Mouse (Mus musculus) neural tube, embryonic 12.5 days (tissue): ENCODE measurements around the gene Gm10447. TPM values are rescaled to one million over a fixed set of nuclear protein-coding genes. Genes with fewer than 3 reads are reported as not detected.
"Not testable (repeated sequence)": the region's sequence is repeated elsewhere in the genome, so short reads cannot be mapped to it uniquely, and the experiment has no call there.

ENCODE experiments used
- ATAC-seq: fragments of 200-750 bp; cut with Nextera tagmentation; 2 replicates; pipeline ENCODE4 v1.8.0; 2017; ENCODE audit warnings: low read depth, mild to moderate bottlenecking, moderate TSS enrichment, moderate library complexity; ENCODE audit not compliant: low FRiP score
- H3K27ac ChIP-seq: fragments of 300-500 bp; sonication (generic); 2 replicates; pipeline ENCODE4 v1.5.1; 2016
- H3K27me3 ChIP-seq: fragments of 300-500 bp; sonication (generic); replicated peaks from 2 replicates; pipeline ENCODE4 v1.6.1; 2016; ENCODE audit warnings: mild to moderate bottlenecking
- H3K36me3 ChIP-seq: fragments of 300-500 bp; sonication (generic); 2 replicates; pipeline ENCODE4 v1.6.1; 2016; ENCODE audit warnings: mild to moderate bottlenecking
- H3K4me1 ChIP-seq: fragments of 300-500 bp; sonication (generic); 2 replicates; pipeline ENCODE4 v1.6.1; 2016
- H3K4me2 ChIP-seq: fragments of 300-500 bp; sonication (generic); replicated peaks from 2 replicates; pipeline ENCODE4 v1.6.1; 2016; ENCODE audit warnings: mild to moderate bottlenecking
- H3K4me3 ChIP-seq: fragments of 300-500 bp; sonication (generic); 2 replicates; pipeline ENCODE4 v1.5.1; 2016
- H3K9ac ChIP-seq: fragments of 300-500 bp; sonication (generic); 2 replicates; pipeline ENCODE4 v1.6.1; 2016; ENCODE audit warnings: mild to moderate bottlenecking
- H3K9me3 ChIP-seq: fragments of 300-500 bp; sonication (generic); 2 replicates; pipeline ENCODE4 v1.6.1; 2016; ENCODE audit warnings: mild to moderate bottlenecking
- WGBS: fragments of 180-500 bp; shearing (Covaris S2); methylation state at CpG from one replicate; pipeline ENCODE4 v1.1.7; 2016; 5-methylcytosine and 5-hydroxymethylcytosine counted together
- polyA plus RNA-seq: library from polyadenylated mRNA; unstranded; fragments of >200 nt; fragmentation: Nextera tagmentation; extraction: Ambion mirVana; gene quantifications from 2 replicates; pipeline ENCODE4 v1.2.1, GENCODE M21; 2016

The Gm10447 gene
- polyA plus RNA-seq, 1 experiment from 2014 or later, result 0.13 TPM

GRCm38 (mm10) chr11:53430670-53431346 is 26.1 kb downstream of the Gm10447 start, which contains the start of the genes Uqcrq and Gdf9:
Gene Uqcrq (minus strand): TSS chr11:53430831.
Gene Gdf9 (plus strand): TSS chr11:53431023.
- no peaks in the 10 kb centered on the region for H3K27me3 ChIP-seq
- no peaks in the 10 kb centered on the region for H3K9me3 ChIP-seq
- peak within 1 kb of the TSS; percentile 92 for H3K4me3 ChIP-seq
- peaks cover 8% of the 10 kb centered on the region for H3K4me1 ChIP-seq
- peaks cover 15% of the 10 kb centered on the region for H3K36me3 ChIP-seq
- peak within 1 kb of the TSS; percentile 81 for H3K4me2 ChIP-seq
- H3K9ac ChIP-seq, result peak within 1 kb of the TSS; percentile 86
- H3K27ac ChIP-seq, result peak within 1 kb of the TSS; percentile 32; the same call in 1 of the 2 replicates
- peak; percentile 96 for ATAC-seq
- under 1% methylated on average over 44 of the region's 44 CpGs for WGBS

- H3K27ac ChIP-seq, result no peak overlapping the region
- ATAC-seq, result no peak
Measured at GRCm38 (mm10) chr11:53430300-53430669, 26.6 kb downstream of the Gm10447 start.

GRCm38 (mm10) chr11:53429182-53429581 is 27.7 kb downstream of the Gm10447 start:
- H3K27me3 ChIP-seq, result no peaks in the 10 kb centered on the region
- peaks cover 15% of the 10 kb centered on the region for H3K36me3 ChIP-seq
- no peak overlapping the region for H3K9ac ChIP-seq
- H3K4me1 ChIP-seq, result peaks cover 8% of the 10 kb centered on the region
- H3K4me3 ChIP-seq, result no peak overlapping the region
- H3K9me3 ChIP-seq, result no peaks in the 10 kb centered on the region
- no peak for ATAC-seq
- no peak overlapping the region for H3K27ac ChIP-seq
- H3K4me2 ChIP-seq, result peak overlapping the region; percentile 81

More at GRCm38 (mm10) chr11:53430300-53430669, 26.6 kb downstream of the Gm10447 start:
- WGBS, result under 1% methylated on average over 34 of the region's 34 CpGs
- Histone ChIP-seq H3K9ac (peak overlapping the region; percentile 86), H3K36me3 (peaks cover 15% of the 10 kb centered on the region), H3K9me3 (no peaks in the 10 kb centered on the region), H3K4me1 (peaks cover 8% of the 10 kb centered on the region), H3K27me3 (no peaks in the 10 kb centered on the region), H3K4me3 (peak overlapping the region; percentile 92), H3K4me2 (peak overlapping the region; percentile 81)

- Histone ChIP-seq H3K27me3 (no peaks in the 10 kb centered on the region), H3K36me3 (peaks cover 15% of the 10 kb centered on the region), H3K4me3 (no peak overlapping the region), H3K4me2 (no peak overlapping the region), H3K9me3 (no peaks in the 10 kb centered on the region), H3K27ac (no peak overlapping the region), H3K9ac (no peak overlapping the region), H3K4me1 (peaks cover 8% of the 10 kb centered on the region)
- no peak for ATAC-seq
- WGBS, result 97% methylated on average over 5 of the region's 5 CpGs
Measured at GRCm38 (mm10) chr11:53428716-53429057, 28.2 kb downstream of the Gm10447 start.

- Histone ChIP-seq H3K27me3 (no peaks in the 10 kb centered on the region), H3K4me2 (no peak overlapping the region), H3K9me3 (no peaks in the 10 kb centered on the region), H3K4me3 (no peak overlapping the region), H3K4me1 (peaks cover 8% of the 10 kb centered on the region), H3K27ac (no peak overlapping the region), H3K9ac (no peak overlapping the region), H3K36me3 (peaks cover 15% of the 10 kb centered on the region)
- WGBS, result 91% methylated on average over 3 of the region's 3 CpGs
- no peak for ATAC-seq
Measured at GRCm38 (mm10) chr11:53427993-53428715, 28.8 kb downstream of the Gm10447 start.

- WGBS, result 87% methylated on average over 3 of the region's 3 CpGs
- not testable (repeated sequence) for ATAC-seq
Measured at GRCm38 (mm10) chr11:53426914-53427313, 30.0 kb downstream of the Gm10447 start.

GRCm38 (mm10) chr11:53425711-53426255 is 31.1 kb downstream of the Gm10447 start:
- H3K9ac ChIP-seq, result no peak overlapping the region
- WGBS, result 83% methylated on average over 6 of the region's 6 CpGs
- ATAC-seq, result no peak

More at GRCm38 (mm10) chr11:53426914-53427313, 30.0 kb downstream of the Gm10447 start:
- H3K36me3 ChIP-seq, result peaks cover 23% of the 10 kb centered on the region
- not testable (repeated sequence) for H3K4me3 ChIP-seq, H3K27me3 ChIP-seq, H3K9me3 ChIP-seq, H3K4me2 ChIP-seq, H3K4me1 ChIP-seq, H3K9ac ChIP-seq, H3K27ac ChIP-seq

GRCm38 (mm10) chr11:53425251-53425650 is 31.7 kb downstream of the Gm10447 start:
- no peak for ATAC-seq
- Histone ChIP-seq H3K4me3 (no peak overlapping the region), H3K36me3 (peaks cover 27% of the 10 kb centered on the region), H3K27me3 (no peaks in the 10 kb centered on the region), H3K27ac (no peak overlapping the region), H3K9ac (no peak overlapping the region), H3K4me2 (no peak overlapping the region), H3K9me3 (no peaks in the 10 kb centered on the region), H3K4me1 (peaks cover 8% of the 10 kb centered on the region)
- WGBS, result 72% methylated on average over 3 of the region's 3 CpGs

More at GRCm38 (mm10) chr11:53425711-53426255, 31.1 kb downstream of the Gm10447 start:
- H3K4me1 ChIP-seq, result peaks cover 8% of the 10 kb centered on the region
- H3K36me3 ChIP-seq, result peaks cover 25% of the 10 kb centered on the region
- no peaks in the 10 kb centered on the region for H3K9me3 ChIP-seq
- H3K4me2 ChIP-seq, result no peak overlapping the region
- no peaks in the 10 kb centered on the region for H3K27me3 ChIP-seq
- no peak overlapping the region for H3K27ac ChIP-seq
- H3K4me3 ChIP-seq, result no peak overlapping the region

GRCm38 (mm10) chr11:53424826-53425225 is 32.1 kb downstream of the Gm10447 start:
- Histone ChIP-seq H3K9ac (no peak overlapping the region), H3K27ac (no peak overlapping the region), H3K9me3 (no peaks in the 10 kb centered on the region), H3K4me1 (peaks cover 5% of the 10 kb centered on the region), H3K27me3 (no peaks in the 10 kb centered on the region), H3K36me3 (peaks cover 31% of the 10 kb centered on the region), H3K4me3 (no peak overlapping the region), H3K4me2 (no peak overlapping the region)
- 81% methylated on average over 2 of the region's 2 CpGs for WGBS
- no peak for ATAC-seq

- ATAC-seq, result no peak
- H3K9me3 ChIP-seq, result no peaks in the 10 kb centered on the region
- no peak within 1 kb of the TSS for H3K27ac ChIP-seq
- no peak within 1 kb of the TSS for H3K4me3 ChIP-seq
- peaks cover 32% of the 10 kb centered on the region for H3K36me3 ChIP-seq
- WGBS, result 90% methylated on average over 4 of the region's 4 CpGs
- H3K4me1 ChIP-seq, result no peaks in the 10 kb centered on the region
- no peaks in the 10 kb centered on the region for H3K27me3 ChIP-seq
- no peak within 1 kb of the TSS for H3K9ac ChIP-seq
- no peak within 1 kb of the TSS for H3K4me2 ChIP-seq
Measured at GRCm38 (mm10) chr11:53423036-53423435, 33.9 kb downstream of the Gm10447 start, which contains the start of gene Leap2. Gene Leap2 (minus strand): TSS chr11:53423170.

- Histone ChIP-seq H3K9me3 (no peaks in the 10 kb centered on the region), H3K4me3 (no peak overlapping the region), H3K36me3 (peaks cover 71% of the 10 kb centered on the region), H3K9ac (no peak overlapping the region), H3K27ac (no peak overlapping the region), H3K4me2 (no peak overlapping the region), H3K4me1 (no peaks in the 10 kb centered on the region), H3K27me3 (no peaks in the 10 kb centered on the region)
- ATAC-seq, result no peak
Measured at GRCm38 (mm10) chr11:53418048-53418447, 38.9 kb downstream of the Gm10447 start.

- no peak overlapping the region for H3K9ac ChIP-seq
- H3K27ac ChIP-seq, result no peak overlapping the region
- no peak overlapping the region for H3K4me3 ChIP-seq
- peaks cover 85% of the 10 kb centered on the region for H3K36me3 ChIP-seq
- H3K9me3 ChIP-seq, result no peaks in the 10 kb centered on the region
- H3K27me3 ChIP-seq, result no peaks in the 10 kb centered on the region
- 97% methylated on average over 4 of the region's 4 CpGs for WGBS
- ATAC-seq, result no peak
- no peaks in the 10 kb centered on the region for H3K4me1 ChIP-seq
- H3K4me2 ChIP-seq, result no peak overlapping the region
Measured at GRCm38 (mm10) chr11:53413871-53414270, 43.0 kb downstream of the Gm10447 start.
